Comparison of ENCODE assay signal across 7 mouse cellular contexts in genomic region chr8:47334223-47334757, GRCm38 (mm10).
DNase-seq lines count a peak whose midpoint lies in the region; ATAC-seq and TF ChIP-seq lines count a peak whose summit lies in the region.

No protein-coding gene starts in this region.

- H3K9me3 ChIP-seq in embryonic facial prominence, embryonic 12.5 days: no peaks in the 10 kb centered on the region
- H3K9me3 ChIP-seq in heart, embryonic 13.5 days: no peaks in the 10 kb centered on the region
- no peaks in the 10 kb centered on the region for H3K9me3 ChIP-seq in kidney, postnatal 0 days (replicated peaks; ENCODE audit: low read length)
- H3K9me3 ChIP-seq in limb, embryonic 14.5 days (ENCODE audit: control insufficient read depth, low read length): no peaks in the 10 kb centered on the region

- no peaks in the 10 kb centered on the region for H3K27me3 ChIP-seq in embryonic facial prominence, embryonic 12.5 days
- H3K27me3 ChIP-seq in heart, embryonic 13.5 days (replicated peaks): 0 out of 2 replicates have a peak, but pooled peaks cover 4% of the 10 kb centered on the region
- H3K27me3 ChIP-seq in kidney, postnatal 0 days (ENCODE audit: insufficient read depth, low read length): no peaks in the 10 kb centered on the region
- H3K27me3 ChIP-seq in limb, embryonic 14.5 days (ENCODE audit: control insufficient read depth, insufficient read depth, low read length): no peaks in the 10 kb centered on the region

- 0 out of 2 replicates have a peak overlapping the region, but pooled peaks have one; percentile 7 for H3K4me3 ChIP-seq in embryonic facial prominence, embryonic 12.5 days
- H3K4me3 ChIP-seq in heart, embryonic 13.5 days: peak overlapping the region; percentile 39
- H3K4me3 ChIP-seq in kidney, postnatal 0 days (replicated peaks; ENCODE audit: low read depth, low read length): no peak overlapping the region
- H3K4me3 ChIP-seq in limb, embryonic 14.5 days (replicated peaks; ENCODE audit: low read length): no peak overlapping the region

- no peak for TF ChIP-seq POLR2A in limb, embryonic 14.5 days (IDR thresholded peaks at IDR 0.05; ENCODE audit: borderline replicate concordance, extremely low read depth, insufficient read depth, insufficient read length)

- H3K4me1 ChIP-seq in embryonic facial prominence, embryonic 12.5 days: peaks cover 14% of the 10 kb centered on the region
- H3K4me1 ChIP-seq in heart, embryonic 13.5 days: peaks cover 16% of the 10 kb centered on the region
- peaks cover 6% of the 10 kb centered on the region; the same call in 1 of the 2 replicates for H3K4me1 ChIP-seq in kidney, postnatal 0 days (replicated peaks; ENCODE audit: insufficient read depth, low read length)
- peaks cover 13% of the 10 kb centered on the region for H3K4me1 ChIP-seq in limb, embryonic 14.5 days (ENCODE audit: control insufficient read depth, insufficient read depth, low read length)

- no peak for TF ChIP-seq CTCF in kidney, postnatal 0 days (IDR thresholded peaks at IDR 0.05; ENCODE audit: low read depth)

- H3K9ac ChIP-seq in embryonic facial prominence, embryonic 12.5 days: no peak overlapping the region
- peak overlapping the region; percentile 62 for H3K9ac ChIP-seq in heart, embryonic 13.5 days
- no peak overlapping the region for H3K9ac ChIP-seq in kidney, postnatal 0 days (ENCODE audit: low read depth, low read length)
- no peak overlapping the region for H3K9ac ChIP-seq in limb, embryonic 14.5 days (ENCODE audit: low read depth, low read length, severe bottlenecking)

- ATAC-seq in embryonic facial prominence, embryonic 12.5 days (ENCODE audit: insufficient number of reproducible peaks, insufficient read depth, low FRiP score, low TSS enrichment): peak; percentile 91
- ATAC-seq in heart, embryonic 13.5 days (ENCODE audit: extremely low read depth, insufficient number of reproducible peaks, low FRiP score, low TSS enrichment): peak; percentile 66; the same call in 1 of the 2 replicates
- peak; percentile 93 for ATAC-seq in kidney, postnatal 0 days (replicated peaks; ENCODE audit: low FRiP score, low read depth)
- peak; percentile 90 for ATAC-seq in limb, embryonic 14.5 days (ENCODE audit: low FRiP score, low read depth)

- DNase-seq in cerebellum, adult 11 months: peak; percentile 61
- peak; percentile 66 for DNase-seq in kidney, postnatal 0 days (ENCODE audit: low spot score)
- DNase-seq in limb, embryonic 14.5 days (ENCODE audit: low spot score): peak; percentile 76
- DNase-seq in right cerebral cortex, adult 18-20 months: peak; percentile 91
- DNase-seq in spleen, postnatal 4 days (ENCODE audit: low spot score in 2 of 2): no peak

- H3K36me3 ChIP-seq in embryonic facial prominence, embryonic 12.5 days: no peaks in the 10 kb centered on the region
- no peaks in the 10 kb centered on the region for H3K36me3 ChIP-seq in heart, embryonic 13.5 days
- H3K36me3 ChIP-seq in kidney, postnatal 0 days (ENCODE audit: insufficient read depth, low read length): no peaks in the 10 kb centered on the region
- H3K36me3 ChIP-seq in limb, embryonic 14.5 days (ENCODE audit: control insufficient read depth, insufficient read depth, low read length): no peaks in the 10 kb centered on the region

- H3K27ac ChIP-seq in embryonic facial prominence, embryonic 12.5 days: peak overlapping the region; percentile 42
- H3K27ac ChIP-seq in heart, embryonic 13.5 days (replicated peaks): peak overlapping the region; percentile 82
- peak overlapping the region; percentile 21; the same call in 1 of the 2 replicates for H3K27ac ChIP-seq in kidney, postnatal 0 days
- H3K27ac ChIP-seq in limb, embryonic 14.5 days (replicated peaks; ENCODE audit: low read depth, low read length): no peak overlapping the region

- peak overlapping the region; percentile 30; the same call in 1 of the 2 replicates for H3K4me2 ChIP-seq in embryonic facial prominence, embryonic 12.5 days (replicated peaks)
- peak overlapping the region; percentile 60 for H3K4me2 ChIP-seq in heart, embryonic 13.5 days
- peak overlapping the region; percentile 1; the same call in 1 of the 2 replicates for H3K4me2 ChIP-seq in kidney, postnatal 0 days (ENCODE audit: low read length)
- peak overlapping the region; percentile 31 for H3K4me2 ChIP-seq in limb, embryonic 14.5 days (replicated peaks; ENCODE audit: low read depth, low read length, severe bottlenecking)

- WGBS in embryonic facial prominence, embryonic 12.5 days: 56% methylated on average over 9 of the region's 9 CpGs
- 49% methylated on average over 9 of the region's 9 CpGs for WGBS in heart, embryonic 13.5 days
- 63% methylated on average over 9 of the region's 9 CpGs for WGBS in kidney, postnatal 0 days
- 56% methylated on average over 9 of the region's 9 CpGs for WGBS in limb, embryonic 14.5 days

Comparison
In these comparisons a context has a peak if more than half of its experiments do, and no peak if none do; other contexts are left out.
1. DNase-seq: peak in cerebellum, adult 11 months (single experiment), kidney, postnatal 0 days (single experiment), limb, embryonic 14.5 days (single experiment) and right cerebral cortex, adult 18-20 months (single experiment); none in spleen, postnatal 4 days (0 of 2).
2. H3K4me2 ChIP-seq: peak in every context shown above with its lines; median percentile 60 in heart, embryonic 13.5 days; 31 in limb, embryonic 14.5 days; 30 in embryonic facial prominence, embryonic 12.5 days; 1 in kidney, postnatal 0 days.
3. H3K4me3 ChIP-seq: peak in embryonic facial prominence, embryonic 12.5 days (single experiment) and heart, embryonic 13.5 days (single experiment); none in kidney, postnatal 0 days (single experiment) and limb, embryonic 14.5 days (single experiment).
4. Peak in every context shown above with its lines, with median percentiles within 50 percentile points of each other: ATAC-seq.